23 mouse cellular contexts compared by ENCODE assay signal in the genomic region with DNA sequence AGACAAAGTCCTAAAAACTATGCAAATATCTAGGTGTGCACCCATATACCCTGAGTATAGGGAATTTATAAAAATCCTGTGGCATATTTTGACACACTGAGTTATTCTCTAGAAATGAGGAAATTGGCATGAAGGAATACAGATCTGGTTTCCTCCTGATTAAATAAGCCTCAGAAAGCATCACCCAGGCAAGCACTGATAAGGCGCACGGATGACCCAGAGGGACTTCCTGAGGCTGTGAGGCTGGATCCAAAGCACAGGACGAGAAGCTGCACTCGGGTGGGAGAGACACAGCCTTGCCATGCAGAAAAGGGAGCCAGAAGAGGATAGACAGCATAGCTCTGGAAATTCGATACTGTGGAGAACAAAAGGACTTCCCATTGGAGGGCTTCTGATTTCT.
"Had no signal": no experiment of that assay in that cellular context is flagged by ENCODE, and none has a peak within 500 bp of the region (broad histone marks: within the 10 kb centered on the region; RNA-seq: fewer than 3 reads in every experiment).

No protein-coding gene starts in this region.

- H3K27me3 ChIP-seq: limb, embryonic 13.5 days; liver, embryonic 12.5 days; liver, embryonic 15.5 days; lung, embryonic 15.5 days; midbrain, embryonic 15.5 days; neural tube, embryonic 13.5 days; stomach, embryonic 15.5 days had no signal

- H3K9ac ChIP-seq: limb, embryonic 13.5 days; liver, embryonic 12.5 days; liver, embryonic 15.5 days; lung, embryonic 15.5 days; midbrain, embryonic 15.5 days; neural tube, embryonic 13.5 days; stomach, embryonic 15.5 days had no signal

- H3K4me3 ChIP-seq: layer of hippocampus, adult 2 months; limb, embryonic 10.5 days; limb, embryonic 13.5 days; liver, embryonic 12.5 days; liver, embryonic 15.5 days; lung, embryonic 15.5 days; midbrain, embryonic 15.5 days; myocyte; neural tube, embryonic 13.5 days; stomach, embryonic 15.5 days had no signal

- ATAC-seq: liver, embryonic 12.5 days; midbrain, embryonic 15.5 days had no signal

- H3K36me3 ChIP-seq: limb, embryonic 10.5 days; limb, embryonic 13.5 days; liver, embryonic 12.5 days; liver, embryonic 15.5 days; lung, embryonic 15.5 days; midbrain, embryonic 15.5 days; neural tube, embryonic 13.5 days; stomach, embryonic 15.5 days had no signal

- H3K27ac ChIP-seq: kidney, postnatal 0 days; layer of hippocampus, adult 2 months; limb, embryonic 10.5 days; limb, embryonic 13.5 days; liver, embryonic 12.5 days; liver, embryonic 15.5 days; lung, embryonic 15.5 days; midbrain, embryonic 15.5 days; neural tube, embryonic 13.5 days; stomach, embryonic 15.5 days had no signal

- H3K9me3 ChIP-seq: limb, embryonic 10.5 days; liver, embryonic 12.5 days; liver, embryonic 15.5 days; lung, embryonic 15.5 days; midbrain, embryonic 15.5 days; stomach, embryonic 15.5 days had no signal

- DNase-seq: kidney, adult 2 months; kidney, postnatal 25 days; layer of hippocampus, adult 9-11 months; liver; lung, adult 18-20 months; lung, postnatal 10 days; lung, postnatal 36 days; retina, postnatal 1 day; right cerebral cortex, postnatal 25 days; spleen, adult 18-20 months; thymus, adult 18-20 months; thymus, postnatal 36 days had no signal

- H3K4me1 ChIP-seq: limb, embryonic 10.5 days; limb, embryonic 13.5 days; liver, embryonic 15.5 days; midbrain, embryonic 15.5 days; neural tube, embryonic 13.5 days; stomach, embryonic 15.5 days had no signal
